Mouse (Mus musculus) liver, postnatal 0 days (tissue): ENCODE measurements around the gene Baz2a.
"Not testable (repeated sequence)": the region's sequence is repeated elsewhere in the genome, so short reads cannot be mapped to it uniquely, and the experiment has no call there.

ENCODE experiments used
- CTCF ChIP-seq: sonication (generic); IDR thresholded peaks from 2 replicates; pipeline ENCODE4 v1.5.1; 2016; ENCODE audit warnings: antibody characterized with exemption, low read depth
- EP300 ChIP-seq: IDR thresholded peaks from 2 replicates; pipeline ENCODE4 v1.6.1; 2016; ENCODE audit warnings: antibody characterized with exemption, low read depth, mild to moderate bottlenecking

GRCm38 (mm10) chr10:128165726-128166125, 74.3 kb downstream of the Baz2a start:
- not testable (repeated sequence) for TF ChIP-seq EP300, CTCF
